Comparison of ENCODE assay signal across 8 mouse cellular contexts in the genomic region with DNA sequence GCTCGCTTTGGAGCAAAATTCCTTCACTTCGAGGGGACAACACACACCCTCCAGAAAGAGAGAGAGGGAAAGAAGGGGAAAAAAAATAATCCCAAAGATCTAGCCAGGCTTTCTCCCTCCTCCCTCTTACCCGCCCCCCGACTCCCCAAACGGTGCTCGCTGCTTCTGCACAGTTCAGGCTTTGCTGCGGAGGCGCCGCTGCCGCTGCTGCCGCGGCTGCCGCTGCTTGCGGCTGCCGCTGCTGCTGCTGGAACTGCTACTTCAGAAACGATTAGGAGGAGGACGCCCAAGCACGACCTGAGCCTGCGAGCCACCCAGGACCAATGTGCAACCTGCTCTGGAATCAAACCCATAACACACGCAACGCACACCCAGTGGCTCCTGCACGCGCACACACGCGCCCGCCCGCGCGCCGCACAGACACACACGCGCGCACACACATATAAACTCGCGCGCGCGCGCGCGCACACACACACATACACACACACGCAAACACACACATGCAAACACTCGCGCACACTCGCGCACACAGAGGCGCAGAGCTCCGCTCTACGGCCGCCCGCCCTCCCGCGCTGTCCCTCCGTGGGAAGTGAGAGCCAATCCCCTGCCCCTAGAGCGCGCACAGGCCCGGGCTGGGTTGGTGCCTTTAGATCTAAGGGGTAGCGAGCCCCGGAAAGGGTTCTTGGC. TPM values are rescaled to one million over a fixed set of nuclear protein-coding genes. Genes with fewer than 3 reads are reported as not detected.
DNase-seq lines count a peak whose midpoint lies in the region; ATAC-seq and TF ChIP-seq lines count a peak whose summit lies in the region.

A gene (minus strand): TSS at position 51 of the 687 bp plus-strand sequence.

- TF ChIP-seq POLR2A in cortical plate, adult 2 months (IDR thresholded peaks at IDR 0.05; ENCODE audit: extremely low read depth, insufficient read depth, low read length) = peak; percentile 68; the same call in 1 of the 2 replicates

- H3K36me3 ChIP-seq in lung, embryonic 14.5 days (ENCODE audit: insufficient read depth) = no peaks in the 10 kb centered on the region

- H3K27me3 ChIP-seq in lung, embryonic 14.5 days (ENCODE audit: insufficient read depth, low read length) = peaks cover 29% of the 10 kb centered on the region

- peak within 1 kb of the TSS; percentile 67 for H3K4me3 ChIP-seq in lung, embryonic 14.5 days (ENCODE audit: low read depth, low read length)
- H3K4me3 ChIP-seq in cortical plate, adult 2 months (ENCODE audit: insufficient read depth, low read length) = peak within 1 kb of the TSS; percentile 73

- H3K9ac ChIP-seq in lung, embryonic 14.5 days = peak within 1 kb of the TSS; percentile 61

- peak within 1 kb of the TSS; percentile 65 for H3K27ac ChIP-seq in lung, embryonic 14.5 days (ENCODE audit: low read depth)
- H3K27ac ChIP-seq in cortical plate, adult 2 months (ENCODE audit: insufficient read depth, low read length) = peak within 1 kb of the TSS; percentile 76

- under 1% methylated on average over 59 of the region's 59 CpGs for WGBS in lung, embryonic 14.5 days

- DNase-seq in lung, embryonic 14.5 days = peak; percentile 79
- no peak for DNase-seq in lung, adult 18-20 months
- peak in 1 of 2 experiments; percentile 73 for DNase-seq in layer of hippocampus, postnatal 14 days (ENCODE audit: low spot score in 2 of 2)
- DNase-seq in lung, postnatal 4 days = peak; percentile 35 to 65
- DNase-seq in right cerebral cortex, postnatal 4 days = peak; percentile 76
- DNase-seq in urinary bladder, postnatal 36 days (ENCODE audit: low spot score in 2 of 2) = no peak

- peak; percentile 97 for ATAC-seq in lung, embryonic 14.5 days (ENCODE audit: insufficient read depth)
- ATAC-seq in granulocyte monocyte progenitor cell, adult 5-6 weeks (replicated peaks; ENCODE audit: poor library complexity, severe bottlenecking) = peak; percentile 30

- no peaks in the 10 kb centered on the region for H3K4me1 ChIP-seq in lung, embryonic 14.5 days (ENCODE audit: insufficient read depth)
- peaks cover 2% of the 10 kb centered on the region; the same call in 1 of the 2 replicates for H3K4me1 ChIP-seq in cortical plate, adult 2 months (ENCODE audit: control insufficient read depth, insufficient read depth, low read length)

- H3K9me3 ChIP-seq in lung, embryonic 14.5 days (ENCODE audit: low read depth, low read length) = no peaks in the 10 kb centered on the region

- peak within 1 kb of the TSS; percentile 87 for H3K4me2 ChIP-seq in lung, embryonic 14.5 days

- no peak for TF ChIP-seq CTCF in lung, embryonic 14.5 days (IDR thresholded peaks at IDR 0.05; ENCODE audit: low read depth)
- TF ChIP-seq CTCF in cortical plate, adult 2 months (IDR thresholded peaks at IDR 0.05; ENCODE audit: extremely low read depth, insufficient read depth, low read length) = no peak

RNA-seq across cellular contexts. Expression of the gene that starts here (rescaled TPM):
- 0.28 and 0.50 TPM in 2 replicates for polyA plus RNA-seq in lung, embryonic 14.5 days (2014; fragmentation: Nextera tagmentation; extraction: Ambion mirVana)
- 26.6 and 28.3 TPM in 2 replicates for polyA plus RNA-seq in cortical plate, adult 2 months (2012; rRNA removed)
- total RNA-seq in granulocyte monocyte progenitor cell, adult 5-6 weeks (2014; fragmentation: Nextera tagmentation) = not detected in 2 replicates
- not detected in 2 replicates for total RNA-seq in granulocyte monocyte progenitor cell, adult 5-6 weeks (2017)
- total RNA-seq in layer of hippocampus, postnatal 14 days (2021) = 100 to 1,000 TPM; 156 to 173 TPM

Comparison
In these comparisons a context has a peak if more than half of its experiments do, and no peak if none do; other contexts are left out.
1. RNA of the gene that starts here (total RNA-seq): 156 to 173 TPM in layer of hippocampus, postnatal 14 days; not detected in granulocyte monocyte progenitor cell, adult 5-6 weeks; every median in the first group is over 100 times any median in the second.
2. RNA of the gene that starts here (polyA plus RNA-seq): 26.6 to 28.3 TPM in cortical plate, adult 2 months; 0.28 to 0.50 TPM in lung, embryonic 14.5 days; every median in the first group is over 10 times any median in the second.
3. DNase-seq: peak in lung, postnatal 4 days (2 of 2) and right cerebral cortex, postnatal 4 days (single experiment); none in lung, adult 18-20 months (0 of 2) and urinary bladder, postnatal 36 days (0 of 2).
4. Peak in DNase-seq, ATAC-seq, H3K4me3 ChIP-seq, H3K27ac ChIP-seq, H3K9ac ChIP-seq and H3K4me2 ChIP-seq in lung, embryonic 14.5 days; RNA of the gene not detected or under 1 TPM.
5. Peak in ATAC-seq in granulocyte monocyte progenitor cell, adult 5-6 weeks; RNA of the gene not detected or under 1 TPM.